Mouse (Mus musculus): ENCODE results near the gene Sh3pxd2a.

- TF ChIP-seq CTCF (conservative IDR thresholded peaks at IDR 0.05; ENCODE audit: low read length) (no peak), POU5F1 (IDR thresholded peaks at IDR 0.05; ENCODE audit: borderline replicate concordance, low read length) (no peak)
These were observed 133.4 kb downstream of the Sh3pxd2a start for GRCm38 (mm10) chr19:47330743-47331227.
